Mouse (Mus musculus) liver, embryonic 14.5 days (tissue): ENCODE results near the gene Shld2. TPM values are rescaled to one million over a fixed set of nuclear protein-coding genes. Genes with fewer than 3 reads are reported as not detected.

Source experiments
- ATAC-seq: fragments of 200-750 bp; cut with Nextera tagmentation; 2 replicates; pipeline ENCODE4 v1.8.0; 2017; ENCODE audit warnings: moderate number of reproducible peaks, mild to moderate bottlenecking, moderate library complexity; ENCODE audit not compliant: insufficient read depth
- DNase-seq, 3 experiments: peaks; one replicate each; pipeline ENCODE4 v3.0.0-alpha.2; 2012 to 2013; ENCODE audit warnings: low read depth in 3 of 3, low spot score in 3 of 3
- H3K27ac ChIP-seq: fragments of 300-500 bp; sonication (generic); 2 replicates; pipeline ENCODE4 v1.5.1; 2014; ENCODE audit warnings: moderate library complexity, mild to moderate bottlenecking, control low read depth, inconsistent platforms
- H3K27me3 ChIP-seq: fragments of 300-500 bp; sonication (generic); 2 replicates; pipeline ENCODE4 v1.6.1; 2014; ENCODE audit warnings: mild to moderate bottlenecking, low read length, moderate library complexity; ENCODE audit not compliant: control insufficient read depth, insufficient read depth
- H3K36me3 ChIP-seq: fragments of 300-500 bp; sonication (generic); replicated peaks from 2 replicates; pipeline ENCODE4 v1.6.1; 2014; ENCODE audit warnings: low read depth; ENCODE audit not compliant: control insufficient read depth, insufficient read depth
- H3K4me1 ChIP-seq, 2 experiments: fragments of 200-500 bp in 1 of 2; fragments of 300-500 bp in 1 of 2; sonication (generic) in 1 of 2; replicated peaks; 2 replicates each; pipeline ENCODE4 v1.6.1; 2012 to 2014; ENCODE audit warnings: antibody characterized with exemption in 1 of 2, inconsistent platforms in 1 of 2, low read length in 1 of 2; ENCODE audit not compliant: control insufficient read depth in 2 of 2, insufficient read depth in 2 of 2
- H3K4me2 ChIP-seq: fragments of 300-500 bp; sonication (generic); 2 replicates; pipeline ENCODE4 v1.6.1; 2014; ENCODE audit warnings: low read depth, mild to moderate bottlenecking, control low read depth, moderate library complexity
- H3K4me3 ChIP-seq, 2 experiments: fragments of 200-500 bp in 1 of 2; fragments of 300-500 bp in 1 of 2; sonication (generic) in 1 of 2; 2 replicates each; pipeline ENCODE4 v1.5.1; 2012 to 2014; ENCODE audit warnings: low read depth in 2 of 2, low read length in 2 of 2, mild to moderate bottlenecking in 2 of 2, control low read depth in 1 of 2, inconsistent platforms in 1 of 2, moderate library complexity in 1 of 2; ENCODE audit not compliant: insufficient read depth in 1 of 2
- H3K9ac ChIP-seq: fragments of 300-500 bp; sonication (generic); replicated peaks from 2 replicates; pipeline ENCODE4 v1.6.1; 2014; ENCODE audit warnings: mild to moderate bottlenecking, control low read depth, moderate library complexity
- H3K9me3 ChIP-seq: fragments of 300-500 bp; sonication (generic); 2 replicates; pipeline ENCODE4 v1.6.1; 2016; ENCODE audit warnings: low read length, mixed read lengths; ENCODE audit not compliant: control insufficient read depth
- CTCF ChIP-seq: IDR thresholded peaks from 2 replicates; pipeline ENCODE4 v1.5.1; 2016; ENCODE audit warnings: antibody characterized with exemption, low read depth, control low read depth
- EP300 ChIP-seq: IDR thresholded peaks from 2 replicates; pipeline ENCODE4 v1.6.1; 2016; ENCODE audit warnings: antibody characterized with exemption, low read depth
- WGBS: fragments of 180-500 bp; shearing (Covaris S2); extraction: QIAGEN DNeasy Blood & Tissue Kit; methylation state at CpG from one replicate; pipeline ENCODE4 v1.1.7; 2014; ENCODE audit not compliant: insufficient replicate concordance; 5-methylcytosine and 5-hydroxymethylcytosine counted together
- polyA plus RNA-seq, 2 experiments: library from polyadenylated mRNA; depleted of rRNA in 1 of 2; stranded (reverse) in 1 of 2; unstranded in 1 of 2; fragments of >200 nt; fragmentation: Nextera tagmentation in 1 of 2; extraction: Ambion mirVana in 1 of 2; gene quantifications; 2 replicates each; pipeline versions ENCODE4 v1.2.1 to v1.2.3; 2012 to 2014

Gene Shld2
- polyA plus RNA-seq, 2 experiments, result 3.0 to 4.8 TPM

- 27% methylated on average over 5 of the region's 5 CpGs for WGBS
- Histone ChIP-seq H3K4me3 (no peak overlapping the region), H3K4me1 (no peaks in the 10 kb centered on the region), H3K27me3 (no peaks in the 10 kb centered on the region; the same call in none of the 2 replicates), H3K9me3 (no peaks in the 10 kb centered on the region), H3K4me2 (no peak overlapping the region), H3K27ac (no peak overlapping the region), H3K36me3 (no peaks in the 10 kb centered on the region), H3K9ac (no peak overlapping the region)
- TF ChIP-seq CTCF, result no peak
- no peak for TF ChIP-seq EP300
- ATAC-seq (no peak), DNase-seq (no peak)
Measured at GRCm38 (mm10) chr14:34221416-34222077, 88.7 kb downstream of the Shld2 start.

DNA sequence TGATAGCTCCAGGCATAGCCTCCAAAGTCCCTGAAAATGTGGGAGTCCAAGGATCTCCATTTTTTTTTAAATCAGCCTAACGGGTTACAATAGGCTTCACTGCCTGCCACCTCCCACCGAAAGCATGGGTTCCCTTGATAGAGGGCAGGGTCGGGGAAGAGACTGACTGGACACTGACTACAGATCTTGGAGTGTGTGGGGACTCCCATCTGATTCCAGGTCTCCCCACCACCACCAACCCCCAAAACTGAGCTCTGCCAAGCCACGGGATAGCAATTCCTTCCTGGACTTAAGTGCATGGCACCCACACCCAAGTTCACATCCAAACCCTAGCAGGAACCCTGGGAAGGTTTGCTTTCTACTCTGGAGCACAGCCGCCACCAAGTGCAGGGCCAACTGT, 89.9 kb downstream of the Shld2 start:
- ATAC-seq (no peak), DNase-seq (no peak)
- TF ChIP-seq CTCF, result no peak
- Histone ChIP-seq H3K4me3 (no peak overlapping the region), H3K4me2 (no peak overlapping the region), H3K9me3 (no peaks in the 10 kb centered on the region), H3K9ac (no peak overlapping the region), H3K27me3 (no peaks in the 10 kb centered on the region; the same call in none of the 2 replicates), H3K4me1 (no peaks in the 10 kb centered on the region), H3K27ac (no peak overlapping the region), H3K36me3 (no peaks in the 10 kb centered on the region)
- 52% methylated on average over 5 of the region's 5 CpGs for WGBS

DNA sequence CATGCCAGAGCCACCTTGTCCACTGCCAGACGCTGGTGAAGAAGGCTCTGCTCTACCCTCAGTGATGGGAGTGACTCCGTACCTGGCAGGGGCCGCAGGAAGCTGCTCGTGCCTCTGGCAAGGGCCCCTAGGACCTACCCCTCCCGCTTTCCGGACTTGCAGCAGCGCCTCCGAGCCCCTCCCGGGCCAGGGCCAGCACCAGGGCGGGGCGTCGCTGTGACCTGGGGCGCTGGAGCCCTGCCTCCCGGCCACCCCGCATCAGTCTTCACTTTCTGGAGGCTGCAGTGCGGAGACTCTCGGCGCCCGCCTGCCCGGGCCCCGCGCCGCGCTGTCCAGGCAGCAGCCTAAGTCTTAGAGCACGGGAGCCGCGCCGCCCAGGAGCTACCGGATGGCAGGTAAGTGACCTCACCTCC, 90.5 kb downstream of the Shld2 start:
- DNase-seq (no peak), ATAC-seq (no peak)
- no peak overlapping the region for H3K9ac ChIP-seq

DNA sequence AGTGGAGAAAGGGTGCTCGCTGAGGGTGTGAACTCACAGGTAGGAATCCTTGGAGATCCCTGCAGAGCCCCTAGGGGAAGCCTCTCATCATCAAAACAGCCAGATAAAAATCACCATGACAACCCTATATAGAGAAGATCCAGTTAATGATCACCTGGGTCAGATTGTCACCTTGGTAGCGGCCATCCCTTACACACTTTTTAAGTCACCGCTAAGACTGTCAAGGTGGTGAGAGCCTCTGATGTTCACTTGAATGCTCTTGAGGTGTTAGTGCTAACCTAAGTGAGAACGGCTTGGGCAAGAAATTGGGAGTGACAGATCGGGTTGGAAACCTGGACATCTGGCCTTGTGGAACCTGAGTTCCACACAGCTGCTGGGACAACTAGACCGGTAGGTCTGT, 91.0 kb downstream of the Shld2 start, which contains the start of gene Syt15:
Gene Syt15, plus strand, starts transcription at position 301 of the 400 bp plus-strand sequence.
- peak within 1 kb of the TSS; percentile 28; the same call in 1 of the 2 replicates for H3K4me2 ChIP-seq
- H3K27ac ChIP-seq, result no peak within 1 kb of the TSS
- TF ChIP-seq CTCF, result no peak
- no peak for TF ChIP-seq EP300
- ATAC-seq (no peak), DNase-seq (no peak)
- 35% methylated on average over 6 of the region's 6 CpGs for WGBS
- H3K36me3 ChIP-seq, result no peaks in the 10 kb centered on the region
- H3K9ac ChIP-seq, result no peak within 1 kb of the TSS
- H3K27me3 ChIP-seq, result no peaks in the 10 kb centered on the region; the same call in none of the 2 replicates
- H3K4me3 ChIP-seq, result no peak within 1 kb of the TSS
- H3K4me1 ChIP-seq, result no peaks in the 10 kb centered on the region
- no peaks in the 10 kb centered on the region for H3K9me3 ChIP-seq

More for the DNA sequence above, 90.5 kb downstream of the Shld2 start:
- Histone ChIP-seq H3K4me3 (no peak overlapping the region), H3K27me3 (no peaks in the 10 kb centered on the region; the same call in none of the 2 replicates), H3K4me2 (peak overlapping the region; percentile 28; the same call in 1 of the 2 replicates), H3K36me3 (no peaks in the 10 kb centered on the region), H3K4me1 (no peaks in the 10 kb centered on the region), H3K27ac (no peak overlapping the region), H3K9me3 (no peaks in the 10 kb centered on the region)
- 3% methylated on average over 29 of the region's 29 CpGs for WGBS
- TF ChIP-seq EP300 (no peak), CTCF (no peak)

- Histone ChIP-seq H3K4me2 (no peak overlapping the region), H3K4me3 (no peak overlapping the region), H3K36me3 (no peaks in the 10 kb centered on the region), H3K27me3 (no peaks in the 10 kb centered on the region; the same call in none of the 2 replicates), H3K27ac (no peak overlapping the region), H3K9me3 (no peaks in the 10 kb centered on the region), H3K4me1 (no peaks in the 10 kb centered on the region), H3K9ac (no peak overlapping the region)
- no peak for TF ChIP-seq EP300
- no peak for TF ChIP-seq CTCF
- WGBS, result 37% methylated on average over 6 of the region's 6 CpGs
- ATAC-seq (no peak), DNase-seq (no peak)
Measured at GRCm38 (mm10) chr14:34215451-34216127, 94.7 kb downstream of the Shld2 start.
